Mouse (Mus musculus): ENCODE data around the gene Gm21818.
"Not testable (repeated sequence)": the region's sequence is repeated elsewhere in the genome, so short reads cannot be mapped to it uniquely, and the experiment has no call there.

The Gm21818 gene

DNA sequence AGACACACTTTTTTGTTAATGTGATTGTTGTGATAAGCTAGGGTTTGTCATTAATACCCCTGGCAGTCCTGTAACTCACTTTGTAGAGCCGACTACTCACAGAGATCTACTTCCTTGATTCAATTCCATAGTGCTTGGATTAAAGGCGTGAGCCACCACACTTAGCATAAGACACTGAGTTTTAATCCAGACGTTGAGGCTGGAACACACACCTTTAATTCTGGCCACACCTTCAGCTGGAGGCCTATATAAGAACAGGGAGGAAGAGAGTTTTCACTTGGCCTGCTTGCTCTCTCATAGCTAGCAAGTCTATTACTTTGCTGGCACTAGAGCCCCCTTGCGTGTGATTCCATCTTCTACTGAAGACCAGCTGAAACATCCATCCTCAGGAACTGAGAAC lies at the start of gene Gm21818:
Gm21818 (plus strand) TSS at position 301 of the 400 bp plus-strand sequence.
- DNase-seq (ENCODE audit: low spot score), result not testable (repeated sequence)

DNA sequence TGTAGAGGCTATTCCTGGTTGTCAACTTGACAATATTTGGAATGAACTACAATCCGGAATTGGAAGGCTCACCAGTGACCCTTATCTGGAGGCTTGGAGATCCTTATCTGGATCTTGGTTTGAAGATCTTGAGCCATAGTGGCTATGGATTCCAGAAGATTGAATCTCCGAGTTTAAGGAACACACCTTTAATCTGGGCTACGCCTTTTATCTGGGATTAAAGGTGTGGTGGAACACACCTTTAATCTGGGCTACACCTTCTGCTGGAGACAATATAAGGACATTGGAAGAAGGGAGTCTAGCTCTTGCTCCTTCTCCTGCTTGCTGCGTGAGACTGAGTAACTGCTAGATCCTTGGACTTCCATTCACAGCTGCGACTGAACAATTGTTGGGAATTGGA lies 32.3 kb upstream of the Gm21818 start, which contains the start of gene Gm20767:
Gm20767 (plus strand) TSS at position 301 of the 400 bp plus-strand sequence.
- not testable (repeated sequence) for DNase-seq (ENCODE audit: low spot score)

DNA sequence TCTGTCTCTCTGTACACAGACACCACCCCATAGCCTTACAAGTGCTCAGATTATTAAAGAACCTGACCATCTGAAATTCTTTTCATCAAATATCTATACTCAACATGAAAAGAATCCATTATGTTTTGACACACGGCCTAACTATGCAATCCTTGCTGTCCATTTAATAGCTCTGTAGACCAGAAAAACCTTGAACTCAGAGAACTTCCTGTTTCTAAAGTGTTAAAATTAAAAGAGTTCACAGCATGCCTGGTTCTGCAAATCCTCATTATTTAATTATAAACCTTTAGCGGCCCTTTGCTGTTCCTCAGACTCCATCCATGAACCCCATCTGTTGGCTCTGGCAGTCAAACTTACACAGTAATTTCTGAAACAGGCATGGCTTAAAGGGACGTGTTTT lies 29.9 kb upstream of the Gm21818 start:
- DNase-seq (ENCODE audit: low spot score), result not testable (repeated sequence)

DNA sequence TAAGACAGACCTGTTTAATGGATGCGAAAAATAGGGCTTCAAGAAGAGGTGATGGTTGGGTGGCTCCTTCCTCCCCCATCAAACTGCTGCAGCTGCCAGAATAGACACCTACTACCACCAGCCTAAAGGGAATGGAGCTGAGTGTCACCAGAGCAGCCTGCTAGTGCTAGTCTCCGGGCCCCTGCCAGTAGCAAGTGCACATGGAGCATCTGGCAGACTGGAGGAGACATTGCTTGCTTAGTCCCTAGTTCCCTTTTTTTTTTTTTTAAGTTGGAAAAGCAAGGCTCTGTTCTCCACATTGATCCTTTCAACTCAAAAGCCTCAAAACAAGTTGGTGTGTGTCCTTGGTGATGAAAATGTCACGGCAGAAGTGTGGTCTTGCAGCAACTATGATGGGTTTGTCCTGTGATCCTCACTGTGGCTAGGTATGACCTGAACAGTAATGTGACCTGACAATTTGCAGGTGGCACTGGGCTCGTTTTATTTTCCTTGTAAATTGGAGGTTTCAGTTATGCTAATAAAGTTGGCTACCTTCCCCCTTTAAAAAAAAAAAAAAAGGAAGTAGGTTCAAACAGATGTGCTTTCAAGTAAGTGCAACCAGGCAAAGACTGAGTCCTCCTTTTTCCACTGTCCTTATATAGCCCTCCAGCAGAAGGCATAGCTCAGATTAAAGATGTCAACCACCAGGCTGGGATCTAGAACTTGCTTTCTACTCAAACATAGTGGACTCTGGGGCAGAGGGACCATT lies 22.4 kb upstream of the Gm21818 start:
- not testable (repeated sequence) for DNase-seq (ENCODE audit: low spot score)

DNA sequence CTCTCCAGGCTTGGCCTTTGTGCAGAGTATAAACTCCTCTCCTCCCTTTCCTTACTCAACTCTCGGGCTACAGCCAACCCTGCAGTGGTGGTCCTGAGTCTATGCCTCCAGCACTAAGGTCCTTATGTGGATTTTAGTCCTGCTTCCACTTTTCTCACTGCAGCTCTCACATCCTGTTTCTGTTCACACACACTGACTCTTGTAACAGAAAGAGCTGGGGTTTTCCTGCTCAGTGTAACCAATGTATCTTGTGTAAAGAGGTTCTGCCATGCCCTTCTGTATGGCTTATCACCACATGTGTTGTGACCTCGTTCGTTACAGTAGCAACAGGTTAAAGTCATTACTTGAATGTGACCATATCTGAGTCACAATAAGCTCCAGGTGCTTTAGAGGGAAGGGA lies 21.6 kb upstream of the Gm21818 start:
- DNase-seq (ENCODE audit: low spot score), result not testable (repeated sequence)

DNA sequence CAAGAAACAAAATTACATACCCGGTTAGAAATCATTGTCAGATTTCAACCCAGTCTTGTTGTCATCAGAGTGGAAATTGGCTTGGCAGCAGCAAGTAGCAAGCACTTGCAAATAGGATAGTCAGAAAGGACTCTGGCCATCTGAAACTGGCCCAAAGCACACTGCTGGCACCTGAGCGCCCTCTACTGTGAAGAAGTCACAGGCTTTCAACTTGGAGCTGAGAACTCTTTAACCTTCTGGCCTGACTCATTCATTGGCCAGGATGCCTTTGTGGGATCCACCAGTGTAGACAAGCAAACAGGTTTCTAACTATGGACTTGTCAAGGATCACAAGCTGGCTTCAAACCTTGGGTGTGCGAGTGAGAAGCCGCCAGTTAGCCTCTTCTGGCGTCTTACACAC lies 3.9 kb upstream of the Gm21818 start:
- DNase-seq (ENCODE audit: low spot score), result not testable (repeated sequence)

DNA sequence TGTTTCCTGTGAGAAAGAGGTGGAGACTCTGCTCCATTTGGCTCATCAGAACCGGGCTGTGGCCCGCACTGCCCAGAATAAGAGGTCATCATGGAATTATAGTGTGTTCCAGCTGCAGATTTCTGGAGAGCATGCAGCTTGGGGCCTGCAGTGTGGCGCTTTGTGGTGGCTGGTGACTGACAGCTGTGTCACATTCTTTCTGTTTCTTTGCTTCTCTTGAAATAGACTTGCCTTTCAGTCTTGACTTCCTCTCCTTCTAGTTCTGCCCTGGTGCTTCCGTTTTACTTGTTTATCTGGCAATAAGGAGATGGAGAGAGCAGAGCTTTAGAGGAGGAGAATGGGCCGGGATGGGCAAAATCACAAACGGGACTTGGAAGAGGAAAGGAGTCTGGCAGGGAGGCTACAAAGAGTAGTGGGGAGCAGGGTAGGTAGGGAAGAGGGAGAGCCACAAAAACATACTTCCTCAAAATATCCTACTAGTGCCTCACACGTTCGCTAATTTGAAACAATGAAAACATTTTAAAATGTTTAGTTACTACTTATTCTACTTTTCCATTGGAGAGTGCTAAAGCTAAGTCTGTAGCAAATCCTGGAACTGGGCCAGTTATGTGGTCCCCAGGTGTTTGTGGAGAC lies 24.1 kb downstream of the Gm21818 start:
- not testable (repeated sequence) for DNase-seq (ENCODE audit: low spot score)

DNA sequence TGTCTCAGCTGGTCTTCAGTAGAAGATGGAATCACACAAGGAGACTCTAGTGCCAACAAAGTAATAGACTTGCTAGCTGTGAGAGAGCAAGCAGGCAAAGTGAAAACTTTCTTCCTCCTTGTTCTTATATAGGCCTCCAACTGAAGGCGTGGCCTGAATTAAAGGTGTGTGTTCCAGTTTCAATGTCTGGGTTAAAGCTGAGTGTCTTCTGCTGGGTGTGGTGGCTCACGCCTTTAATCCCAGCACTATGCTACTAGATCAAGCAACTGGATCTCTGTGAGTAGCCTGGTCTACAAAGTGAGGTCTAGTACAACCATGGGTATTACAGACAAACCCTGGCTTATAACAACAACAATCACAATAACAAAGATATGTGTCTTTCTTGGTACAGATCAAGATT lies 43.6 kb downstream of the Gm21818 start, which contains the start of gene Gm21762:
Gm21762 (minus strand) TSS at position 101 of the 400 bp plus-strand sequence.
- not testable (repeated sequence) for DNase-seq (ENCODE audit: low spot score)

DNA sequence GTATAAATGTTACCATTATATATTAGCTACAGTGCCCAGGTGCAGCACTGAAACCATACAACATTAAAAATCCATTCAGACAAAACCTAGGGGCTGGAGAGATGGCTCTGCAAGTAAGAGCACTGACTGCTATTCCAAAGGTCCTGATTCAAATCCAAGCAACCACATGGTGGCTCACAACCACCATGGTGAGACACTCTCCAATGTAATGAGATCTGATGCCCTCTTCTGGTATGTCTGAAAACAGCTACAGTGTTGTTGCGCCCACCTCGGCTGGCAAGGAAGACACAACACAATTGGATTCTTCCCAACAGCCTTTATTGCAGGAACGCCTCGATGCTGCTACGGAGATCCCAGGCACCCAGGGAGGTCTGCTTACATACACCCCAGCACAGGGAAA lies 48.7 kb downstream of the Gm21818 start:
- DNase-seq (ENCODE audit: low spot score), result not testable (repeated sequence)

DNA sequence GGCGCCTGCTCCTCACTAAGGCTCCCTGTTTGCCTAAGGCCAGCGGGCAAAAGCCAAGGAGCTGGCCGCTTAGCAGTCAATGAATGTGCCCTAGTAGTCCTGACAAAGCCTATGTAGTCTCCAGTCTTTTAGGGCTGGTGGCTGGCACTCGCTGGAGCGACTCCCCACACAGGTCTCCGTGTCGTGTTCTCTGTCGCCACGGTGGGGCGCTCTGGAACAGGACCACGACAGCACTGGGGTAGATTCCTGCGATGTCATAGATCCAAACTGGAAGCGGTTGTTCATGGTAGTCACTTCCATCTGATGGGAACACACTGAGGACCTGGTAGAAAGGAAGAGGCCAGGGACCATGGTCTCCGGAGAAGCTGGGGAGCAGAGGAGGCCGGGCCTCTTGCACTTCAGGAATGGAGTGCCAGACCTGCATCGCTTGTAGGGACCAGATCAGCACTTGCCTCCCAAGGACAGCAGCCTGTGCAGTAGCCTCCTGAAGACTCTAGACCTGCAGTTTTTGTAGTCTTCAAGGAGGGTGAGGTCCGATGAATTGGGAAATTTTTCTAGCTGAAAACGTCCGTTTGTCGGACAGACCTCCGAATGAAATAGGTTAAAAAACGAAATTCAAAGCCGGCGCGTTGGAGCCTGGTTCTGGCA lies 50.9 kb downstream of the Gm21818 start:
- DNase-seq (ENCODE audit: low spot score), result not testable (repeated sequence)
